Mouse (Mus musculus): ENCODE measurements at regions not wholly inside any gene's neighbourhood (a gene's known extent, or its start where the extent isn't known, plus 50 kb on each side); places are given as distances from the start of the nearest gene placed in this dataset.

DNA sequence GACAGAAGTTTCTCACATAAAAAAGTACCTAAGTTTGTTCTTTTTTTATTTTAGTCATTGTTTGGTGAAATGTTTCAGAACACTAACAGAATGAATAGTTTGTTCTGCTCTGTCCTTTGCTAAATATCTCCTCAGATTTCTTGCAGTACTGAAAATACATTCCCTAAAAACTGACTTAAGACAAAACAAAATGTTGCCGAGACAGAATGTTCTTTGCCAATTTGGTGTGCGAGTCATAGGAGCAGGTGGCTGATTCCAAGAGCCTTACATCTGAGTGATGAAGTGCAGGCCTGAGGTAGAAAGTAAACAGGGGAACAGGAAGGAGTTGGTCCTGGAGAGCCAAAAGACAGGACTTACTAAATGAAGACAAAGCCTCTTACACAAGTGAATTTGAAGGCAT is 919.0 kb upstream of the Cited2 start:
- TF ChIP-seq CTCF (IDR thresholded peaks at IDR 0.05; ENCODE audit: low read depth, low read length), result no peak
- no peak for TF ChIP-seq POLR2A (IDR thresholded peaks at IDR 0.05; ENCODE audit: insufficient read depth, low read length)

Data from ES-Bruce4 (cell line).